In genomic region chr7:25277405-25277804, GRCm38 (mm10) we compare ENCODE assay signal across 8 mouse cellular contexts. TPM values are rescaled to one million over a fixed set of nuclear protein-coding genes. Genes with fewer than 3 reads are reported as not detected.
A peak's percentile ranks its signal among the peaks of the same experiment; 100 is the strongest.
DNase-seq lines count a peak whose midpoint lies in the region; ATAC-seq and TF ChIP-seq lines count a peak whose summit lies in the region.

No protein-coding gene starts in this region.

- TF ChIP-seq POLR2A in heart, adult 2 months (IDR thresholded peaks at IDR 0.05; ENCODE audit: insufficient read depth, low read depth, low read length), result no peak
- no peak for TF ChIP-seq POLR2A in ES-Bruce4 (IDR thresholded peaks at IDR 0.05; ENCODE audit: insufficient read depth, low read length)

- no peaks in the 10 kb centered on the region for H3K9me3 ChIP-seq in ES-Bruce4 (replicated peaks; ENCODE audit: control insufficient read depth, insufficient read depth, low read length, poor library complexity, severe bottlenecking)
- H3K9me3 ChIP-seq in forebrain, postnatal 0 days (ENCODE audit: low read length), result no peaks in the 10 kb centered on the region
- H3K9me3 ChIP-seq in liver, embryonic 15.5 days (replicated peaks), result no peaks in the 10 kb centered on the region

- TF ChIP-seq EP300 in heart, adult 2 months (IDR thresholded peaks at IDR 0.05; ENCODE audit: insufficient read depth, low read depth, low read length), result no peak
- no peak for TF ChIP-seq EP300 in ES-Bruce4 (IDR thresholded peaks at IDR 0.05; ENCODE audit: insufficient read depth, low read depth, low read length)

- peaks cover 3% of the 10 kb centered on the region for H3K36me3 ChIP-seq in heart, adult 2 months (ENCODE audit: control insufficient read depth, insufficient read depth, low read length)
- no peaks in the 10 kb centered on the region for H3K36me3 ChIP-seq in ES-Bruce4 (ENCODE audit: control insufficient read depth, insufficient read depth, low read length, poor library complexity, severe bottlenecking)
- H3K36me3 ChIP-seq in forebrain, postnatal 0 days (ENCODE audit: insufficient read depth), result peaks cover 16% of the 10 kb centered on the region
- peaks cover 9% of the 10 kb centered on the region for H3K36me3 ChIP-seq in liver, embryonic 15.5 days (replicated peaks)

- no peak for ATAC-seq in forebrain, postnatal 0 days
- no peak for ATAC-seq in liver, embryonic 15.5 days (ENCODE audit: insufficient read depth)

- H3K79me2 ChIP-seq in heart, adult 2 months (replicated peaks; ENCODE audit: control insufficient read depth, insufficient read depth, low read length), result peaks cover 10% of the 10 kb centered on the region

- intact Hi-C loops in heart, adult 2 months (cut with DNase I), result loop anchor here (1.0 kb wide), 1 partner anchor 36 kb away; no protein-coding TSS in a partner anchor

- no peaks in the 10 kb centered on the region for H3K27me3 ChIP-seq in heart, adult 2 months (ENCODE audit: control insufficient read depth, insufficient read depth, low read length)
- no peaks in the 10 kb centered on the region for H3K27me3 ChIP-seq in ES-Bruce4 (ENCODE audit: control insufficient read depth, insufficient read depth, low read length, poor library complexity, severe bottlenecking)
- H3K27me3 ChIP-seq in forebrain, postnatal 0 days (ENCODE audit: insufficient read depth, low read length), result no peaks in the 10 kb centered on the region
- no peaks in the 10 kb centered on the region for H3K27me3 ChIP-seq in liver, embryonic 15.5 days

- no peak overlapping the region for H3K9ac ChIP-seq in heart, adult 2 months (ENCODE audit: low read depth, low read length)
- peak overlapping the region; percentile 68 for H3K9ac ChIP-seq in ES-Bruce4 (ENCODE audit: low read depth, poor library complexity, severe bottlenecking)
- H3K9ac ChIP-seq in forebrain, postnatal 0 days, result 0 out of 2 replicates have a peak overlapping the region, but pooled peaks have one; percentile 3
- H3K9ac ChIP-seq in liver, embryonic 15.5 days, result peak overlapping the region; percentile 79; the same call in 1 of the 2 replicates

- peaks cover 23% of the 10 kb centered on the region for H3K4me1 ChIP-seq in heart, adult 2 months (ENCODE audit: control insufficient read depth, insufficient read depth, low read length)
- peaks cover 14% of the 10 kb centered on the region for H3K4me1 ChIP-seq in ES-Bruce4 (ENCODE audit: control insufficient read depth, insufficient read depth, low read length)
- H3K4me1 ChIP-seq in forebrain, postnatal 0 days (ENCODE audit: insufficient read depth), result peaks cover 25% of the 10 kb centered on the region
- peaks cover 92% of the 10 kb centered on the region for H3K4me1 ChIP-seq in liver, embryonic 15.5 days (replicated peaks)

- no peak overlapping the region for H3K4me3 ChIP-seq in heart, adult 2 months
- H3K4me3 ChIP-seq in ES-Bruce4 (ENCODE audit: low read depth, low read length), result 0 out of 2 replicates have a peak overlapping the region, but pooled peaks have one; percentile 8
- no peak overlapping the region; the same call in 1 of the 2 replicates for H3K4me3 ChIP-seq in forebrain, postnatal 0 days (ENCODE audit: low read depth, low read length)
- H3K4me3 ChIP-seq in liver, embryonic 15.5 days (replicated peaks), result peak overlapping the region; percentile 68; the same call in 1 of the 2 replicates

- H3K27ac ChIP-seq in heart, adult 2 months, result peak overlapping the region; percentile 97
- peak overlapping the region; percentile 78 for H3K27ac ChIP-seq in ES-Bruce4 (ENCODE audit: insufficient read depth, low read length)
- peak overlapping the region; percentile 99; the same call in 1 of the 2 replicates for H3K27ac ChIP-seq in forebrain, postnatal 0 days (ENCODE audit: low read depth, low read length)
- H3K27ac ChIP-seq in liver, embryonic 15.5 days (replicated peaks), result peak overlapping the region; percentile 96

- H3K4me2 ChIP-seq in forebrain, postnatal 0 days (ENCODE audit: low read depth), result peak overlapping the region; percentile 94
- H3K4me2 ChIP-seq in liver, embryonic 15.5 days, result peak overlapping the region; percentile 98

- 61% methylated on average over 4 of the region's 4 CpGs for WGBS in heart, adult 2 months
- WGBS in forebrain, postnatal 0 days, result 86% methylated on average over 4 of the region's 4 CpGs
- 76% methylated on average over 4 of the region's 4 CpGs for WGBS in liver, embryonic 15.5 days (ENCODE audit: insufficient replicate concordance)

- TF ChIP-seq CTCF in heart, adult 2 months (IDR thresholded peaks at IDR 0.05), result no peak
- TF ChIP-seq CTCF in ES-Bruce4 (IDR thresholded peaks at IDR 0.05; ENCODE audit: low read depth, low read length), result no peak
- TF ChIP-seq CTCF in forebrain, postnatal 0 days (IDR thresholded peaks at IDR 0.05; ENCODE audit: low read depth), result no peak

- peak in 1 of 2 experiments; percentile 5 for DNase-seq in heart, adult 2 months
- DNase-seq in heart, adult 8-10 months (ENCODE audit: low spot score), result no peak
- no peak for DNase-seq in forebrain, postnatal 0 days
- no peak for DNase-seq in layer of hippocampus, adult 9-10 months (ENCODE audit: low spot score)
- no peak for DNase-seq in urinary bladder, postnatal 36 days (ENCODE audit: low spot score in 2 of 2)
- DNase-seq in gastrocnemius, postnatal 10 days, result no peak

RNA-seq across cellular contexts. Expression of gene Cic, which starts 9.9 kb away (rescaled TPM):
- 10 to 100 TPM; 62.8 to 62.9 TPM for total RNA-seq in heart, adult 2 months (2021)
- polyA plus RNA-seq in heart, adult 2 months (2012; rRNA removed), result 37.7 and 41.6 TPM in 2 replicates
- 10 to 100 TPM; 52.0 to 71.5 (median 59.6) TPM for total RNA-seq in heart, adult 8-10 months (2022)
- 128 and 141 TPM in 2 replicates for polyA plus RNA-seq in ES-Bruce4 (2011; ENCODE audit: insufficient read depth, insufficient read length, low read depth, missing spikeins)
- total RNA-seq in forebrain, postnatal 0 days (2014; rRNA removed), result 119 and 121 TPM in 2 replicates
- polyA plus RNA-seq in forebrain, postnatal 0 days (2015; fragmentation: Nextera tagmentation; extraction: Ambion mirVana), result 25.4 and 31.3 TPM in 2 replicates
- 8.9 and 10.2 TPM in 2 replicates for polyA plus RNA-seq in liver, embryonic 15.5 days (2015; fragmentation: Nextera tagmentation; extraction: Ambion mirVana)
- 10 to 100 TPM; 65.7 to 73.4 TPM for total RNA-seq in gastrocnemius, postnatal 10 days (2021)

RNA-seq across cellular contexts. Expression of gene Pafah1b3, which starts 20.4 kb away (rescaled TPM):
- 1 to 10 TPM; 2.4 to 3.1 TPM for total RNA-seq in heart, adult 2 months (2021)
- polyA plus RNA-seq in heart, adult 2 months (2012; rRNA removed), result 6.6 and 9.3 TPM in 2 replicates
- 1 to 10 TPM; 3.9 to 4.6 (median 3.9) TPM for total RNA-seq in heart, adult 8-10 months (2022)
- polyA plus RNA-seq in ES-Bruce4 (2011; ENCODE audit: insufficient read depth, insufficient read length, low read depth, missing spikeins), result 47.8 and 55.6 TPM in 2 replicates
- total RNA-seq in forebrain, postnatal 0 days (2014; rRNA removed), result 407 and 461 TPM in 2 replicates
- 517 and 583 TPM in 2 replicates for polyA plus RNA-seq in forebrain, postnatal 0 days (2015; fragmentation: Nextera tagmentation; extraction: Ambion mirVana)
- polyA plus RNA-seq in liver, embryonic 15.5 days (2015; fragmentation: Nextera tagmentation; extraction: Ambion mirVana), result 25.7 and 26.1 TPM in 2 replicates
- 10 to 100 TPM in 1 of 2 experiments, 1 to 10 TPM in 1; 7.5 to 12.3 TPM for total RNA-seq in gastrocnemius, postnatal 10 days (2021)

RNA-seq across cellular contexts. Expression of gene Prr19, which starts 23.8 kb away (rescaled TPM):
- not detected for total RNA-seq in heart, adult 2 months (2021)
- polyA plus RNA-seq in heart, adult 2 months (2012; rRNA removed), result not detected in 2 replicates
- total RNA-seq in heart, adult 8-10 months (2022), result not detected
- 1.3 and 1.6 TPM in 2 replicates for polyA plus RNA-seq in ES-Bruce4 (2011; ENCODE audit: insufficient read depth, insufficient read length, low read depth, missing spikeins)
- total RNA-seq in forebrain, postnatal 0 days (2014; rRNA removed), result 2.1 and 2.5 TPM in 2 replicates
- 2.6 and 3.5 TPM in 2 replicates for polyA plus RNA-seq in forebrain, postnatal 0 days (2015; fragmentation: Nextera tagmentation; extraction: Ambion mirVana)
- 0.07 TPM in 1 of 2 replicates, not detected in the other for polyA plus RNA-seq in liver, embryonic 15.5 days (2015; fragmentation: Nextera tagmentation; extraction: Ambion mirVana)
- total RNA-seq in gastrocnemius, postnatal 10 days (2021), result not detected

RNA-seq across cellular contexts. Expression of gene Erf, which starts 26.8 kb away (rescaled TPM):
- total RNA-seq in heart, adult 2 months (2021), result 10 to 100 TPM; 16.5 to 21.2 TPM
- polyA plus RNA-seq in heart, adult 2 months (2012; rRNA removed), result 11.9 and 17.1 TPM in 2 replicates
- total RNA-seq in heart, adult 8-10 months (2022), result 10 to 100 TPM; 17.2 to 22.5 (median 21.2) TPM
- polyA plus RNA-seq in ES-Bruce4 (2011; ENCODE audit: insufficient read depth, insufficient read length, low read depth, missing spikeins), result 61.8 and 63.8 TPM in 2 replicates
- total RNA-seq in forebrain, postnatal 0 days (2014; rRNA removed), result 11.8 and 16.5 TPM in 2 replicates
- polyA plus RNA-seq in forebrain, postnatal 0 days (2015; fragmentation: Nextera tagmentation; extraction: Ambion mirVana), result 3.7 and 4.5 TPM in 2 replicates
- 4.6 and 4.8 TPM in 2 replicates for polyA plus RNA-seq in liver, embryonic 15.5 days (2015; fragmentation: Nextera tagmentation; extraction: Ambion mirVana)
- total RNA-seq in gastrocnemius, postnatal 10 days (2021), result 10 to 100 TPM; 14.9 to 18.4 TPM

RNA-seq across cellular contexts. Expression of gene Tmem145, which starts 28.5 kb away (rescaled TPM):
- not detected for total RNA-seq in heart, adult 2 months (2021)
- polyA plus RNA-seq in heart, adult 2 months (2012; rRNA removed), result 0.06 TPM in 1 of 2 replicates, not detected in the other
- total RNA-seq in heart, adult 8-10 months (2022), result under 1 TPM in 1 of 4 experiments, not detected in 3; 0.14 TPM
- 2.0 and 2.5 TPM in 2 replicates for polyA plus RNA-seq in ES-Bruce4 (2011; ENCODE audit: insufficient read depth, insufficient read length, low read depth, missing spikeins)
- total RNA-seq in forebrain, postnatal 0 days (2014; rRNA removed), result 55.9 and 63.2 TPM in 2 replicates
- polyA plus RNA-seq in forebrain, postnatal 0 days (2015; fragmentation: Nextera tagmentation; extraction: Ambion mirVana), result 46.7 and 68.0 TPM in 2 replicates
- polyA plus RNA-seq in liver, embryonic 15.5 days (2015; fragmentation: Nextera tagmentation; extraction: Ambion mirVana), result 0.09 TPM in 1 of 2 replicates, not detected in the other
- not detected for total RNA-seq in gastrocnemius, postnatal 10 days (2021)

Comparison
In these comparisons a context has a peak if more than half of its experiments do, and no peak if none do; other contexts are left out.
1. H3K4me3 ChIP-seq: peak in ES-Bruce4 (single experiment) and liver, embryonic 15.5 days (single experiment); none in heart, adult 2 months (single experiment) and forebrain, postnatal 0 days (single experiment).
2. RNA of gene Pafah1b3, which starts 20.4 kb away (total RNA-seq): 407 to 461 TPM in forebrain, postnatal 0 days; 7.5 to 12.3 TPM in gastrocnemius, postnatal 10 days, 3.9 to 4.6 TPM in heart, adult 8-10 months and 2.4 to 3.1 TPM in heart, adult 2 months; every median in the first group is over 10 times any median in the second.
3. Peak in every context shown above with its lines, with median percentiles within 50 percentile points of each other: H3K27ac ChIP-seq.